Mouse (Mus musculus) adrenal gland, adult 2 months (tissue): ENCODE data around the gene Zbtb42. TPM values are rescaled to one million over a fixed set of nuclear protein-coding genes. Genes with fewer than 3 reads are reported as not detected.

ENCODE experiments used
- DNase-seq: peaks from one replicate; pipeline ENCODE4 v3.0.0; 2021
- polyA plus RNA-seq: library from polyadenylated mRNA; depleted of rRNA; stranded (reverse); fragments of >200 nt; gene quantifications from 2 replicates; pipeline ENCODE4 v1.2.3, GENCODE M21; 2012
- total RNA-seq, 2 experiments: library from RNA; stranded (reverse); gene quantifications; 2 replicates each; pipeline ENCODE4 v1.2.3; 2021

The Zbtb42 gene
- total and polyA plus RNA-seq, 3 experiments = 5.5 to 25.5 (median 15.8) TPM

DNA sequence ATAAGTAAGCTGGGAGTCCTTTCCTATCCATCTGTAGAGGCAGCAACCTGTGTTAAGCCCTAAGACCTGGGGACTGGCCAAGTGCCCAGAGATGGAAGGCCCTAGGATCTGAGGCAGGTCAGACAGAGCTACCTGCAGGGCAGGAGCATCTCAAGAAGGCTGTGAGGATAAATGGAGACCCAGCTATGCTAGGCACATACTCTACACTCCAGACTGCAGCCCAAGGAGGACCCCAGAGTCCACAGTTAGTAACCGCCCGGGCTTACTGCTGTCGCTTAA, 17.4 kb upstream of the Zbtb42 start:
- no peak for DNase-seq

DNA sequence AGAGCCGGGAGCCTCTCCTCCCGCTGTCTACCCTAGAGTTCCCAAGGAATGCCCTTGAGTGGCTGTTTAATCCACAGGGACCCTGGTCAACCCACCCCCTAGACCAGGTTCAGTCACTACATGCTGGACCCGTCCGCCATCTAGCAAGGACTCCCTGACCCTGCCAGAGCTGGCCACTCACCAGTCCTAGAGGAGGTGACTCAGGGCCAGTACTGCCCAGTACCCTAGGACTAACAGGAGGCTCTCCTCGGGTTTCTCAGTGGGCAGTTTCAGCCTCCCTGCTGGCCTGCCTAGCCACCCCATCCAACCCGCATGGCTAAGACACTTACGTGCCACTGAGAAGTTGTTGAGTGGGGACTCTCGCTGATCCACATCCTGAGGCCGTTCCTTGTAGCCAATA, 16.8 kb upstream of the Zbtb42 start:
- peak; percentile 42 for DNase-seq

DNA sequence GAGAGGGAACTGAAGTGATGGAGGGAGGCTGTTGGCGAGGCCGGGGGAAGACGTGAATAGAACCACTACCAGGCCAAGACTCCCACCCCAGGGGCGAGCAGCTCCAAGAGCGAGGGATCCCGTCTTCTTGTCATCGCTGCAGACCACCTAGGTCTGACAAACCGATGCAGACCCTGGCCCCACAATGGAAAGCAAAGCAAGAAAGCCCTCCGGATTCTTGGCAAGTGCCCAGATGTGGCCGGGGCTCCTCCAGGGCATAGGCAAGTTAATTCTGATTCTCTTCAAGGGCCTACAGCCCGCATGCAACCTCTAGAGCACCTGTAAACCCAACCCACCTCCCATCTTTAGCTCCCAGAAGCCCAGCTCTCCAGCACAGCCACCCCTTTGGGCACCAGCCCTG, 15.3 kb upstream of the Zbtb42 start:
- no peak for DNase-seq

DNA sequence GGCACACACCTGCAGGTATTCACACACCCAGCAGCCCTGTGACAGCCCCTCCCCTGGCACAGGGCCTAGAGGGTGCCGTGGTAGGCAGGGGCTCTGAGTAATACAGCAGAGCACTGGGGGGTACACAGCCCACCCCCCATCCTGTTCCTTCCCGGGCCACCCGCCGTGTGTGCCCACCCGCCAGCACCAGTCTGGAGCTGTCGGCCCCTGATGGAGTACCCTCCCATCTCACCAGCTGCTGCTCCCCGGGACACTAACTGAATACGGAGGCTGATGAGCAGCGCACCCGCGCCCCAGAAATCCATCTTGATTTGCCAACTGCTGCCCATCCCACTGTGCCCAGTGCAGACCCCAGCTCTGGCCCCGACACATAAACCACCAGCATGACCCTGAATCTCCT, 14.9 kb upstream of the Zbtb42 start:
- no peak for DNase-seq

DNA sequence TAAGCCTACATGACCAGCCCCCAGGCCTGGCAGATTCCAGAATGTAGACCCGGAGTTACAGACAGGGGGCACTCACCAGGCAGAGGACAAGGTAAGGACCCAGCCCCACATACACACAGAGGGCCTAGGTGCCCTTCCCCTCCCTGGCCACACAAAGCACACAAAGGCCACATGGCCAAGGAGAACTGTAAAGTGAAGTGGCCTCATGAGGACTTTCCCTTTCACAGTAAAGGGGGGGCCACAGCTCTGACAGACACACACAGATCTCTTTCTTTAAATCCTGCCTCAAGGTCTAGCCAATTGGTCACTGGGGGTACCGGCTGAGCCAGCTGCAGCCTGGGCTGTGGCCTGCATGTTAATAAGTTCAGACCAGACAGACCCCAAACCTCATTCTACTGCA, 14.5 kb upstream of the Zbtb42 start:
- no peak for DNase-seq

DNA sequence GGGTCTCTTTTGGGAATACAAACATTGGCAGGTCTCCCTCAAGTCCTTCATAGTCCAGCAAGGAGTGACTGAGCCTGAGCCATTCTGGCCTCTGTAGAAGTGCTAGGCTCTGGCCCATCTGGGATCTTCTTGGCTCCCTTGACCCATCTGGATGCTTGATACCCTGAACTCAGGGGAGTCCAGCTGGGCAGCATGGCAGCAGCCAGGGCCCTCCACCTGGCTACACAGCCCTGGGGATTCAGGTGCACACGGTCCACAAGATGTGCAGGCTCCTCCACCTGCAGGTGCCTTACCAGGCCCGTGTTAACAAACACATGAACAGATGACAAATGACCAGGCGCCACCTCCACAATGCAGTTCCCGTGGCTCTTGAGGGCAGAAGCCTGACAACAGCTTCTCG, 14.0 kb upstream of the Zbtb42 start:
- no peak for DNase-seq

DNA sequence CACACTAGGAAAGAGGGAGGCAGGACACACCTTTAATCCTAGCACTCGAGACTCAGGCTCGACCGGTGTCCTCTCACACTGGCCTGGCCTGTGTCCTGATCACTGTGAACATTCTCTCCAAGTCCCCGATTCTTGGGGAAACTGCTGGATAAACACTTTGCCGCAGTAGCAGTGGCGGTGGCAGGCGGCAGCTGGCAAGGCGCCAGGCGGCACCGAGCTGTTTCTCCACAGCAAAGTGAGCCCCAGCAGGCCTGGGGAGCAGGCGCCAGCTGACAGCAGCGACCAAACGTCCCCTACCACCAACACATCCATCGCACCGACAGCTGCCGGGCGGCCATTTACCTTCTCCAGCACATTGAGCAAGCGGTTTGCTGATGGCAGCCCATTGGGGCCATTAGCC, 13.2 kb upstream of the Zbtb42 start:
- peak; percentile 80 for DNase-seq

DNA sequence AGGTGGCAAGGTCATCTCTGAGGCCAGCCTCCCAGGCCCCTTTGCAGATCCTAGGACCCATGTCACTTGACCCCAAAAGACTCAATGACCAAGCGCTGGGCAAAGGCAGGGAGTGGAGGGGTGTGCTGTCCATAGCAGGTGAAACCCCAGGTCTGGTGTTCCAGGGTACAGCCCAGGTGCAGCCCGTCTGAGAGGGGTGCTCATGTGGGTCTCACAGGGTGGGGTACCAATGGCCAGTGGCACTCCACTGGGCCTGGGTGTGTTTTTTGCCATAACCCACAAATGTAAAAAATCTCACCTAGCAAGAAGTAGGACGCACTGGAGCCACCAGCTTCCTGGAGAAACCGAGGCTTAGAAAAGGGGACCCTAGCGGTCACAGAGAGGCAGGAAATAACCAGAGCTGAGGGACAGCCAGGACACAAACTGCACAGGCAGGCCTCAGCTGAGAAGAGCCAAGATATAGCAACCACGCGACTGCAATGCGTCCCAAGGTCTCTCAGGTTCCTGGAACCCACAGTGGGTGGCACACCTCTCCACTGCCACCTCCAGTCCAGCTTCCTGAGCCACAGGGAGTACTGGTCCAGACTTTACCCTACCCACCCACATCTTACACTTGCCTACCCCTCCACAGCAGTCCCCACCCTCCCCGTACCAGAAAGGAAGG, 12.6 kb upstream of the Zbtb42 start:
- DNase-seq = no peak

DNA sequence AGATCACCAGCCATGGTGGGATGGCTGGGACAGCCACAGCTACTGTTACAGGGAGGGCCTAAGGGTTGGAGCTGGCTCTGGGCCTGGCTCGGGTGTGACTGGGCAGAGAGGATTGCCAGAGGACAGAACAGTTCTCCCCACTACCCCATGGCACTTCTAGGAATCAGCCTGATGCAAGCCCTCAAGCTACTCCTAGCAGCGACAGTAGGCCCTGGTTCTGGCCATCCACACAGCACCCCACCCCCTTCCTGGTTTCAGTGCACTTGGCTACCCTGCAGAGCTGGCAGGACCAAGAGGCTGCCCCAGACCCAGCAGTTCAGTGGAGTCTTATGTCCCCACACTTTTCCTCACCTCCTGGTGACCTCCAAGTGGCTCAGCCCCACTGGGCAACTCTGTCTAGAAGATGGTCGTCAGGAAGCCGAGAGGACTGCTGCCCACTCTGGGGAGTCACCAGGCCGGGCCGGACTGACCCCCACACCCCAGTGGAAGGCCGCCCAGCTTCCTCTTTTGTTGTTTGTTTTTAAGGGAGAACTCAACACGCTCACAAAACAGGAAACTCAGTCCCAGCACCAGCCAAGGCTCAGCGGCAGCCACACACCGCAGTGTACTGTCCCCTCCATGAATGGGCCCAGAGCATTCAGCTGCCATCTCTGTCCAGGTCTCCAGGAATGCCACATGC, 10.9 kb upstream of the Zbtb42 start:
- peak; percentile 71 for DNase-seq

DNA sequence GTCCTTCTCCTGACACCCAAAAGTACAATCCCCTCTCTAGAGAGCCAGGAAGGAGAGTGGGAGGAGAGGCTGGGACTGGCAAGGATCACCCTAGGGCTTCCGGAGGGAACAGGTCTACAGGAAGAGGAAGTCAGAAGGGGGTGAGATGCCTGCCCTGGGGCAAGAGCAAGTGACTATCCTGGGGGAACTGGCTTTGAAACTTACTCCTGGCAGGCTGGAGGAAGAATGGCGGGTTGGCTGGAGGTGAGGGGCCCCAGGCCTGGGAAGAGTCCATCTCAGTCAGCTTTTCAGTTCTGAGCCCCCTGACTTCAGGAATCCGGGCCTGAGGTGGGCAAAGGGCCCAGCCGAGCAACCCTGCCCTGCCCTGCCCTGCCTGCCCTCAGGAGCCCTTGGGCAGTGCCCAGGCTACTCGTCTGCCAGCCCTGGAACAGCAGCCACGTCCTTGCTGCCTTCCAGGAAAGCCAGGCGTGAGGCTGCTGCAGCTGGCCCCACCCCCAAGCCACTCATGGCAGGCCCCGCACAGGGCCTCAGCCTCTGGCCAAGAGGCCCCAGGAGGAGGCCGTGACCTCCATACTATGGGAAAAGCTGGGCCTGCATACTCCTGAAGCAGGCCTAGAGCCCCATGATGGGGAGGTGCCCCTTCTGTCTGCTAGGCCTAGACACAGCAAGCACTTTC, 7.8 kb upstream of the Zbtb42 start:
- peak; percentile 94 for DNase-seq

DNA sequence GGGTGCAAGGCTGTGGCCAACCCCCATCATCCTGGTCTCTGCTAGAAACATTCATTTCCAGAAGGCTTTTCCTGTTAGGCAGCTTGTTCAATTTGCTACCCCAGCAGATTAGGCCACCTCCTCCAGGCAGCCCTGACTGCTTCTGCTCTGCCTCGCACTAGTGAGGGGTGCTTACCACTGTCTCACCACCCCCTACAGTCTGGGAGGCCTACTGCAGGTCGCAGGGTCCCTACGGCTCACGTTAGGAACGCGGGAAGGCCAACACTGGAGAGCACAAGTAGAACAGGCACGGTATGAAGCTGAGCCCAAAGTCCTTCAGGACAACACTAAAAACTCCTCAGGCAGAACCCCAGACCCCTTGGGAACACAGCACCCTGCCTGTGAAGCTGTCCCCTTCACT, 6.7 kb upstream of the Zbtb42 start:
- peak; percentile 58 for DNase-seq

DNA sequence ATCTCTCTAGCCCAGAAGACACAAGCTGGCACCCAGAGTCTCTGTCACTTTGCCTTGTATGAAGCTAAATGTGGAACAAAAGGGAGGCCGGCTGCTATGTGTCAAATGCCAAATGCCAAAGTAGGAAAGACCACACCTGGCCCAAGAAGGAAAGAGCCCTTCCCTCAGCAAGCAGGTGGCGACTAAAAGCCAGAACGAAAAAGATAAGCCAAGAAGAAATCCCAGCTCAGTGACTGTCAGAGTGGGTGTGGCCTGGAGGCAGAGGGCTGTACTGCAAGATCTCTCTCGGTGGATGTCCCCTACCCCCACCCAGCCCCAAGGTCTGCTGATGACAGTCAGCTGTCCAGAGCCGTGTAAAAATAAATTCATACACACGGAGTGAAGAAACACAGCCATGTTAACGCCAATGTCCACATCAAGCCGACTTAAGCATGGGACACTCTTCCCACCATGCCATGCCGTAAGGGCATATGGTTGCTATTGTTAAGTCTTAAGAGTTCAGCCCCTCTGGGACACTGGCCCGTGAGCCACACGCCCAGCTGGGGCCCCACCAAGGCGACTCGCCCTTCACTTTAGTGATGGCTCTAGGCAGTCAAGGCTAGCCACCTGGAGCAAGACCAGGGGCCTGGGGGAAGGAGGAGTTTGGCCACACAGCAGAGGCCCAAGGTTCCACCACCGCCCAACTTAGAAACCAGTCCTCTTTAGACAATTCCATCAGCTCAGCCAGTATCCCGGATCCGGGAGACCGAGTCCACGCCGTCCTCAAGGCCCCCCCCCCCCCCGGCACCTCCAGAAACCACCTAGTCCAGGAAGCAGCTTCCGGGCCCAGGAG, 5.7 kb upstream of the Zbtb42 start:
- peak; percentile 87 for DNase-seq

DNA sequence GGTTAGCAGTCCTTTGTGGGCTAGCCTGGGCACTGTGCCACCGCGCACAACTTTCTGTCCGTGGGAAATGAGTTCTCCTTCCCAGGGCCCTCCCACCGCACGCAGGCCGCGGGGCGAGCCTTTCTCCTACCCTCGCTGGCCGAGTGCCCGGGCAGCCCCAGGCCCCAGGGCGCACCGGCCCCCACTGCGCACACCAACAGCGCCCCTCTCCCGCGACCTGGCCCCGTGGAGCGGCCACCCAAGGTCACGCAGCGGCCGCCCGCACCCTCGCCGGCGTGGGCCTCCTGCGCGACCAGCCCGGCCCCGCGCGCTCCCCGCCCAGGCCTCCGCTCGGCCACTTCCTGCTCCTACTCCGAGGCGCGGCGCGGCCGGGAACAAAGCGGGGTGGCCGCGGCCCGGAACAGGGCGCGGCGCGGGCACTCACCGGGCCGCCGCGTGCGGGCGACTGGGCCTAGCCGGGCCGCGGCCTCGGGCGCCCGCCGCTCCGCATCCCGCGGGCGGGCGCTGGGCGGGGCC, 5.0 kb upstream of the Zbtb42 start:
- peak; percentile 67 for DNase-seq

DNA sequence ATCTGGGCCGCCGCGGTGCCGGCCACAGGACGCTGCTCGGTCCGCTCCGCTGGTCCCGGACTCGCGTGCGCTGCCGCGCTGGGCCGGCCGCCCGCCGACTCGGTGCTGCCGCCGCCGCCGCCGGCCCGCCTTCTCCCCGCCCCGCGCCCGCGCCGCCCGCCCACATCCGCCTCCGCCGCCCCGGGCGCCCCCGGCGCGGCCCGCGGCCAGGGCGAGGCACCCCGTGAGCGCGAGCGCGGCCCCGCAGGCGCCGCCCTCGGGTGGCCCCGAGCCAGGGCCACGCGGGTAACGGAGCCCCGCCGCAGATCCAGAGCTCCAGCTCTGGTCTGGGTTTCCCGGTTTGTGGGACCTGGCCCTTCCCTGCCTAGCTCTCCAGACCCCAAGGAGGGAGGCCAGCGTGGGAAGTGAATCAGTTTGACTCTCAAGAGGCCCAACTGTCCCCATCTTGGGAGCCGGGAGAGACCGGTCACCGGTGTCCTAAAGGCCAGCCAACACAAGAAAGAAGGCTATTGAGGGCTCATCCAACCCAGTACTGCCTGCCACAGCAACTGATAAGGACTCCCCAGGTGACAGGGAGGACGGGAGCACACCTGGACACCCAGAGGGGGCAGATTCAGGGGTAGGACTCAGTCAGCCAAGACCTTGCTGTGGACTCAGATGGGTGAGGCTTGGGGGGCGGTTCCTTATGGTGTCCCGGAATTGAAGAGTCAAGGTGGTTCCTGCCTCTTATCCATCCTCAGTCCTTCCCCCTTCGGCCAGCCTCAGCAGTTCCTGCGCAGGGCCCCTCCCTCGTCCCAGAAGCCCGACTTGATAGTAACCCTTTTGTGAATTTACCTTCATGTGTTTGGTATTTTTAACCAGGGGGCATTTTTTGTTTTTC, 4.3 kb upstream of the Zbtb42 start, which contains the start of gene Akt1:
Gene Akt1, minus strand, starts transcription at position 753 of the 880 bp plus-strand sequence.
- peak; percentile 87 for DNase-seq

DNA sequence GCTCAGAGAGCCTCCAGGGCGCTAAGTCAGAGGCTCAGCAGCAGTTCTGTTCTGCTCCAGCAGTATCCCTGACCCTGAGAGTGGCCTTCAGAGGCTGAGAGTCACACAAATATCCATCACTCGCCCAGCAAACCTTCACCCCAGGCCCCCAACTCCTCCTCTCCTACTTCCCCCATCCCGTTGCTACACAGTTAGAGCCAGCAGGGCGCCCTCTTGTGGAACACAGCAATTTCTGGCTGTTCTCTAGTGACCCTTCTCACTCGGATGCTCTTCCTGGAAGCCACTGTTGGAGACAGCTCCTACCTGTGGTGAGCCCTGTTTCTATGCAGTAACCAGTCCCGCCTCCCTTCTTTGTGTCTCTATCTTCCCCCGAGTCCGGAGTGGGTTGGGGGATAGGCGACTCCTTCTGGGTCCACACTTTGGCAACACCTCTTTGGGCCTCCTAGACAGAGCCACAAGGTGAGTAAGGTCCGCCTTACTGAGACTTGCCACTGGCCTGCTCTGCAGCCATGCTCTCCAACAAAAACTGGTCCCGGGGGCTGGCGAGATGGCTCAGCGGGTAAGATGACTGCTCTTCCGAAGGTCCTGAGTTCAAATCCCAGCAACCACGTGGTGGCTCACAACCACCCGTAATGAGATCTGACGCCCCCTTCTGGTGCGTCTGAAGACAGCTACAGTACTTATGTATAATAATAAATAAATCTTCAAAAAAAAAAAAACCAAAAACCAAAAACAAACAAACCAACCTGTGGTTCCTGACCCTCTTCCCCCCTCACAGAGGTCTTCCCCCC, 3.2 kb upstream of the Zbtb42 start:
- DNase-seq = peak; percentile 92

DNA sequence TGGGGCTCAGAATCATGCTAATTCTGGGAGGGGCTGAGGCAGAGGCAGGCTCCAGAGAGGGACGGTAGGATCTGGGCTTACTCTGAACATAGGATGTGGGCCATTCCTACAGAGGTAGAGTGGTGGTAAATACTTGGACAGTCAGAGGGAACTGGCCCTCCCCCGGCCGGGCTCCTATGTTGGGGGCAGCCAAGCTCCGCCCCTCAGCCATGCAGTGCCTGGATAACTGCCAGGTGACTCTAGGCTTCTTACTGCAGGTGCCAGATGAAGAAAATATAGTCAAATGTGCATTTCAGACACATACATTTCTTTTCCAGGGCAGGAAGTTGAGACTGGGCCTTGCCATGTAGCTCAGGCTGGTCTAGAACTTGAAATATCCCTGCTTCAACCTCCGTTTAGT, 1.6 kb upstream of the Zbtb42 start:
- DNase-seq = peak; percentile 74

DNA sequence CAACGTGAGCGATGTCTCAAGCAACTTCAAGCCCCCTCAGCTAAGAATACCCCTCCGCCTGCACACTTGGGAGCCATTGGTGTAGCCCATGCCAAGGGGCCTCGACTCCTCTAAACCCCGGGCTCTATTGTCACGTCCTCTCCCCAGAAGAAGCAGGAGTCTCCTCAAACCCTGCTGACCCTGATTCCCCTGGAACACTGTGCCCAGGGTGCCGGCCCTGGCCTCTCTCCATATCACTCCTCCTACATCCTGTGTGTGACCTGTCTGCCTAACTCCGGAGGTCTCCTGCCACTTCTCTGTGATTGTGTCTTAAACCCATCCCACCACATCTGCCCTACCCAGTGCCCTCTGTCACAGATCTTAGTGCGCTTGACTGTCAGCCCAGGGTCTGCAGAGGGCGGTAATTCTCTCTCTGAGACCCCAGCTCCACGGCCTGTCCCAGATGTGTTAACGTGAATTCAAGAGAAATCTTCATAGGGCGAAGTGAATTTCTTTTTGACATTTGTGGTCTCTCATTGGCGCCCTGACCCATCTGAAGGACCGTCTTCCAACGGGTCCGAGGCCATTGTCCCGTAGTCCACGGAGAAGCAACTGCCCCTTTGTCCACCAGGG, 579 bp upstream of the Zbtb42 start:
- DNase-seq = no peak

DNA sequence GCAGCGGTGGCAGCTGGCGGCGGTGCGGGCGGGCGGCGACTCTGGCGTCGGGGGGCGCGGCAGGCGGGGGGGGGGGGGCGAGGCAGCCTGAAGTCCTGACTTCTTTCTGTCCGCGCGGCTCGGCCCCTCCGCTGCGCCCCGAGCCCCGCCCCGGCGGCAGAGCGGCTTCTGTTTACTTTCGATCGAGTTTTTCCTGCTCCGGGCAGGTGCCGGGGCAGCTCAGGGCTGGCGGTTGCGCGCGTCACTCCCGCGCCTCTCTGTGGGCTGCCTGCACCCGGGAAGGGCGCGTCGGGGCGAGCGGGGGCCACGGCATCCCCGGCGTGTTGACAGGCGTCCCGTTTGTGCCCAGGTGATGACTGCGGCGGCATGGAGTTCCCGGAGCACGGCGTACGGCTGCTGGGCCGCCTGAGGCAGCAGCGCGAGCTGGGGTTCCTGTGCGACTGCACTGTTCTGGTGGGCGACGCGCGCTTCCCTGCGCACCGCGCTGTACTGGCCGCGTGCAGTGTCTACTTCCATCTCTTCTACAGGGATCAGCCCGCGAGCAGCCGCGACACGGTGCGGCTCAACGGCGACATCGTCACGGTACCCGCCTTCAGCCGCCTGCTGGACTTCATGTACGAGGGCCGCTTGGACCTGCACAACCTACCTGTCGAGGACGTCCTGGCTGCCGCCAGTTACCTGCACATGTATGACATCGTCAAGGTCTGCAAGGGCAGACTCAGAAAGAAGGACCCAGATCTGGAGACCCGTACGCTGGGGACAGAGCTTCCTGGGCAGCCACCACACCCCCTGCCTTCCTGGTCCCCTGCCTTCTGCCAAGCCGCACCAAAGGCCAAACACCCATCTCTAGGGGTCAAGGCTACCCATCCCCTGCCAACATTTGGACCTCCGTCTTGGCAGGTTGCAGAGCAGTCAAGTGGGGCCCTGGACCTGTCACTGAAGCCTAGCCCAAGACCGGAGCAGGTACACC, 684 bp downstream of the Zbtb42 start:
- peak; percentile 44 for DNase-seq

DNA sequence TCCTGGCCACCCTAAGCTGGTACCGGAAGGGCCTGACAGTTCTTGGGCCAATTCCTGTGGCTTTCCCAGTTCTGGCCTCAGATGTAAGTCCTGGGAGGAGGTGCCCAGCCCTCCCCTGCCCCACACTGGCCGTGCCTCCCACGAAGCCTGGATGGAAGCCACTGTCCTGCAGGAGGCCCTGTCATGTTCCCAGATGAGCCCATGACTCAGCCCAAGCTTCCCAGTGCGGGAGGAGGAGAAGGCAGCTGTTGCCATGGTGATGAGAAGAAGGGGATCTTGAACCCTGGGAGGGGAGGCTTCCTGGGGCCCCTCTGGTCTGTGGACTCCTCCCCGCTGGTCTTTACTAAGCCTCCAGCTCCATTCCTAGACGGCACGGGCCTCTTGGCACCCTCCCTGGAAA, 4.7 kb downstream of the Zbtb42 start:
- DNase-seq = no peak
